Mouse (Mus musculus) layer of hippocampus, adult 18-20 months (tissue): Measurements from ENCODE around the gene Trp53tg5. TPM values are rescaled to one million over a fixed set of nuclear protein-coding genes. Genes with fewer than 3 reads are reported as not detected.
A peak's percentile ranks its signal among the peaks of the same experiment; 100 is the strongest.

ENCODE experiments used
- DNase-seq, 2 experiments: peaks; one replicate each; pipeline ENCODE4 v3.0.0; 2022; ENCODE audit warnings: low spot score in 2 of 2
- long read RNA-seq: library from polyadenylated mRNA; stranded (forward); transcript quantifications from one replicate; pipeline ENCODE4 v2.0.0, GENCODE M21; 2021
- total RNA-seq, 2 experiments: library from RNA; stranded (reverse); gene quantifications; 2 replicates each; pipeline ENCODE4 v1.2.3; 2021

Gene Trp53tg5
- total RNA-seq: not detected
- long read RNA-seq: 0 reads

- no peak for DNase-seq
Observed at GRCm38 (mm10) chr2:164473624-164474023, at the start of gene Trp53tg5. TSS of gene Trp53tg5 (minus strand) at chr2:164473724.

GRCm38 (mm10) chr2:164522280-164522679 lies 48.8 kb upstream of the Trp53tg5 start:
- no peak for DNase-seq

- no peak for DNase-seq
Observed at GRCm38 (mm10) chr2:164521841-164522240, 48.3 kb upstream of the Trp53tg5 start.

GRCm38 (mm10) chr2:164520782-164521181 lies 47.3 kb upstream of the Trp53tg5 start:
- no peak for DNase-seq

- DNase-seq: no peak
Observed at GRCm38 (mm10) chr2:164519171-164519526, 45.6 kb upstream of the Trp53tg5 start.

- DNase-seq: peak in 1 of 2 experiments; percentile 24
Observed at GRCm38 (mm10) chr2:164518266-164519170, 45.0 kb upstream of the Trp53tg5 start.

GRCm38 (mm10) chr2:164517485-164518221 lies 44.1 kb upstream of the Trp53tg5 start:
- DNase-seq: peak in 1 of 2 experiments; percentile 71

GRCm38 (mm10) chr2:164516592-164516991 lies 43.1 kb upstream of the Trp53tg5 start:
- DNase-seq: no peak

- peak in 1 of 2 experiments; percentile 35 for DNase-seq
Observed at GRCm38 (mm10) chr2:164515897-164516296, 42.4 kb upstream of the Trp53tg5 start.

GRCm38 (mm10) chr2:164514916-164515315 lies 41.4 kb upstream of the Trp53tg5 start:
- no peak for DNase-seq

GRCm38 (mm10) chr2:164513389-164513788 lies 39.9 kb upstream of the Trp53tg5 start:
- no peak for DNase-seq

- DNase-seq: no peak
Observed at GRCm38 (mm10) chr2:164512121-164512909, 38.8 kb upstream of the Trp53tg5 start.

- no peak for DNase-seq
Observed at GRCm38 (mm10) chr2:164510621-164511190, 37.2 kb upstream of the Trp53tg5 start.

- DNase-seq: no peak
Observed at GRCm38 (mm10) chr2:164507811-164508210, 34.3 kb upstream of the Trp53tg5 start.

GRCm38 (mm10) chr2:164505619-164506347 lies 32.3 kb upstream of the Trp53tg5 start:
- DNase-seq: no peak

GRCm38 (mm10) chr2:164504919-164505318 lies 31.4 kb upstream of the Trp53tg5 start:
- no peak for DNase-seq

GRCm38 (mm10) chr2:164500511-164500910 lies 27.0 kb upstream of the Trp53tg5 start:
- DNase-seq: no peak

- DNase-seq: no peak
Observed at GRCm38 (mm10) chr2:164499317-164499716, 25.8 kb upstream of the Trp53tg5 start.

GRCm38 (mm10) chr2:164497691-164498268 lies 24.3 kb upstream of the Trp53tg5 start:
- DNase-seq: no peak
